Mouse (Mus musculus): ENCODE measurements around the gene Mllt1. TPM values are rescaled to one million over a fixed set of nuclear protein-coding genes. Genes with fewer than 3 reads are reported as not detected.

Gene Mllt1
- 88.4 and 91.1 TPM in 2 replicates for polyA plus RNA-seq (2015; fragmentation: Nextera tagmentation; extraction: Ambion mirVana)

DNA sequence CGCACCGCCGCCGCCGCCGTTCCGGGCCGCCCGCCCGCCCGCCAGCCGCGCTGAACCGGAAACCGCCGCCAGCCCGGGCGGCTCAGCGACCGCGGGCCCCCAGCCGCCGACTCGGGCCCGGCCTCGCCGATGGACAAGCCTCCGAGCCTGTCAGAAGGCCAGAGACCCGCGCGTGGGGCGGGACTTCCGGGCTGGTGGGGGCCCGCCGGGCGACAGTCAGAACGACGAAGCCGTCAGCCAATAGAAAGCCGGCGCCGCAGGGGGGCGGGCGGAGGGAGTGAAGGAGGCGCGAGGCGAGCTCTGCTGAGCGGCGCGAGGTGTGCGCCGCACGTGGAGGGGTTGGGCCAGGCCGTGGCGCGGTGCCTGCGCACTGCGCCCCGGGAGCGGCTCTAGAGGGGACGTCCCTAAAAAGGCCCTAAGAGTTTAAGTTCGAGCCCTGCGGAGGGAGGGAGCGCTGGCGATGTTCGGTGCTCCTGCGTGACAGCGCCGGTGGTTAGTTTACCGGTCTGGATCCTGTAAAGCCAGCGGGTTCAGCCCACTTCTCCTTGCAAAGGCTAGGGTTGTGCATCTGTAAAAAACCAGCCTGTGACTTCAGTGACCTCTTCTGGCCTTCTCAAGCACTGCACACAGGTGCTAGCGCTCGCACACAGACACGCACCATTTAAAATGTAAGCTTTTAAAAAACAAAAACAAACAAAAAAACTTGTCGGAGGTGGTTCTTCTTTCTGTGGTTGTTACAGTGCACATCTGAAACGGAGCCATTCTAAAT lies at the start of gene Mllt1:
Gene Mllt1, minus strand, starts transcription at position 53 of the 769 bp plus-strand sequence.
- WGBS = 3% methylated on average over 74 of the region's 76 CpGs
- peak within 1 kb of the TSS; percentile 74 for H3K4me2 ChIP-seq (replicated peaks)
- peak within 1 kb of the TSS; percentile 78 for H3K27ac ChIP-seq (replicated peaks)
- no peaks in the 10 kb centered on the region for H3K27me3 ChIP-seq
- H3K9me3 ChIP-seq = no peaks in the 10 kb centered on the region
- ATAC-seq (replicated peaks) = peak; percentile 98
- H3K36me3 ChIP-seq = no peaks in the 10 kb centered on the region
- H3K9ac ChIP-seq (replicated peaks) = peak within 1 kb of the TSS; percentile 97
- H3K4me3 ChIP-seq = peak within 1 kb of the TSS; percentile 94
- peaks cover 41% of the 10 kb centered on the region for H3K4me1 ChIP-seq

DNA sequence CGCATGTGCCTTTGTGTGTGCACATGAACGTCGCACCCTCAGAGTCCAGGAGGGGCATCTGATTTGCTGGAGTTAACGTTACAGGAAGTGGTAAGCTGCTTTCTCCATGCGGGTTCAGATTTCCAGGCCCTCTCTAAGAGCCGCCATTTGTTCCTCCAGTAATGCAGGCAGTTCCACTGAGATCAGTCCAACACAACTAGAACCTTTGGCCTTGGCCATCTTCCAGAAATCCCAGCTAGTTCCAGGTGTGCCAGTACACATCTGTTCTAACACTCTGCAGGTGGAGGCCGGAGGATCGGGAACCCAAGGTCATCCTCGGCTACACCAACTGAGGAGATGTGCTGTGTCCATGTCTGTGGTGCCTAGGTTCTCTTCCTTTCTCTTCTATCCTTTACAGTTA lies 49.7 kb upstream of the Mllt1 start:
- Histone ChIP-seq H3K9me3 (no peaks in the 10 kb centered on the region), H3K4me3 (no peak overlapping the region), H3K9ac (replicated peaks) (no peak overlapping the region), H3K36me3 (no peaks in the 10 kb centered on the region), H3K4me2 (replicated peaks) (no peak overlapping the region), H3K27ac (replicated peaks) (no peak overlapping the region), H3K27me3 (no peaks in the 10 kb centered on the region), H3K4me1 (peaks cover 3% of the 10 kb centered on the region; the same call in 1 of the 2 replicates)
- 87% methylated on average over 9 of the region's 9 CpGs for WGBS
- ATAC-seq (replicated peaks) = no peak

DNA sequence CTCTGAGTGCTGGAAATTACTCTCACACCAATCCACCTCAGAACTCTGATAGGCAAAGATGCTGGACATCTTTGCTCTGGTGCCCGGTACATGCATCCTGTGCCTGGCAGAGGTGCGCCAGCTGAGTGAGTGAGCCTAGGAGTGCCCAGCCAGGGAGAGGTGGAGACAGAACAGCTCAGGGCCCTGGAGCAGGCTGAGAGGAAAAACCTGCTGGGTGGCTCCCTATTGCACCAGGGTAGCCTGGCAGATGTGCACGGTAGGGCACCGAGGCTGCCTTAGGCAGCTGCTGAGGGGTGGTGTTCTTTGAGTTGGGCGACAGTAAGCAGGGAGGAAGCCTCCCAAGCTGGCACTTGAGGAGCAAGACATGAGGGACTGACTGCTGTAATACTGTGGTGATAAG lies 46.8 kb upstream of the Mllt1 start, which contains the start of gene Acer1:
Gene Acer1, minus strand, starts transcription at position 114 of the 400 bp plus-strand sequence.
- no peak within 1 kb of the TSS for H3K4me2 ChIP-seq (replicated peaks)
- no peaks in the 10 kb centered on the region for H3K27me3 ChIP-seq
- no peaks in the 10 kb centered on the region for H3K9me3 ChIP-seq
- 79% methylated on average over 5 of the region's 5 CpGs for WGBS
- H3K27ac ChIP-seq (replicated peaks) = no peak within 1 kb of the TSS
- no peaks in the 10 kb centered on the region for H3K4me1 ChIP-seq
- no peaks in the 10 kb centered on the region for H3K36me3 ChIP-seq
- no peak within 1 kb of the TSS for H3K4me3 ChIP-seq
- ATAC-seq (replicated peaks) = no peak
- H3K9ac ChIP-seq (replicated peaks) = no peak within 1 kb of the TSS

DNA sequence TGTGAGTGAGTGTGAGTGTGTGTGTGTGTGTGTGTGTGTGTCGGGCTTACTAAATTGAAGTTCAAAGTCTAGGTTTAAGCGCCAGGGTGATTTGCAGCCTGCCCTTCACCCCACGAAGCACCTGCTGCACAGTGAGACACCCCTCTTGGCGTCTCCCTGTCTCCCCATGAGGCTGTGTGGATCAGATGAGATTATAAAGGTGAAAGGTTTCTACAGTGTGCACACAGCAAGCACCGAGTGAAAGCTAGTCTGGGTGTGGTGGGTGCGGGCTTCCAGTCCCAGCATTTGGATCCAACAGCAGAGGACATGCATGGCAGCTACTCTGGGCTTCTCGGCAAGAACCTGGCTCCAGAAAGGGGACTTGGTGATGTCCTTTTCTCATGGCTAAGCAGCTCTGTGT lies 45.8 kb upstream of the Mllt1 start:
- ATAC-seq (replicated peaks) = no peak
- Histone ChIP-seq H3K9ac (replicated peaks) (no peak overlapping the region), H3K4me1 (no peaks in the 10 kb centered on the region), H3K27ac (replicated peaks) (no peak overlapping the region), H3K4me3 (no peak overlapping the region), H3K27me3 (no peaks in the 10 kb centered on the region), H3K36me3 (no peaks in the 10 kb centered on the region), H3K4me2 (replicated peaks) (no peak overlapping the region), H3K9me3 (no peaks in the 10 kb centered on the region)
- 82% methylated on average over 7 of the region's 7 CpGs for WGBS

DNA sequence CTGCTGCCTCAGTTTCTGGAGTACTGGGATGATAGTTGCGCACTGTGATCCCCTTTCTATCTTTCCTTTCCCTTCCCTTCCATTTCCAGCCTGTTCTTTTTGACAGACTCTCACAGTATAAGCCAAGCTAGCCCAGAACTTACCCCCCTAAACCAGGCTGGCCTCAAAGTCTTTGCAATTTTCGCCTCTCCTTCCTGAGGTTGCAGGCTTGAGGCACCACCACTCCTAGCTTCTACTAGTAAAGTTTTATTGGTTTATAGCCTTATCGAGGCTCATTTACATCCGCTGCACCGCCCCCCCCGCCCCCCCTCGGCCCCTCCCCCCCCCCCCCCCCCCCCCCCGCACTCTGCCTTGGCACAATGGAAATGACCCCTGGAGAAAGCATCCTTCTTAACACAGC lies 44.3 kb upstream of the Mllt1 start:
- Histone ChIP-seq H3K4me1 (no peaks in the 10 kb centered on the region), H3K27ac (replicated peaks) (no peak overlapping the region), H3K9ac (replicated peaks) (no peak overlapping the region), H3K4me2 (replicated peaks) (no peak overlapping the region), H3K36me3 (no peaks in the 10 kb centered on the region), H3K4me3 (no peak overlapping the region), H3K27me3 (no peaks in the 10 kb centered on the region), H3K9me3 (no peaks in the 10 kb centered on the region)
- ATAC-seq (replicated peaks) = no peak
- 46% methylated on average over 4 of the region's 8 CpGs for WGBS

DNA sequence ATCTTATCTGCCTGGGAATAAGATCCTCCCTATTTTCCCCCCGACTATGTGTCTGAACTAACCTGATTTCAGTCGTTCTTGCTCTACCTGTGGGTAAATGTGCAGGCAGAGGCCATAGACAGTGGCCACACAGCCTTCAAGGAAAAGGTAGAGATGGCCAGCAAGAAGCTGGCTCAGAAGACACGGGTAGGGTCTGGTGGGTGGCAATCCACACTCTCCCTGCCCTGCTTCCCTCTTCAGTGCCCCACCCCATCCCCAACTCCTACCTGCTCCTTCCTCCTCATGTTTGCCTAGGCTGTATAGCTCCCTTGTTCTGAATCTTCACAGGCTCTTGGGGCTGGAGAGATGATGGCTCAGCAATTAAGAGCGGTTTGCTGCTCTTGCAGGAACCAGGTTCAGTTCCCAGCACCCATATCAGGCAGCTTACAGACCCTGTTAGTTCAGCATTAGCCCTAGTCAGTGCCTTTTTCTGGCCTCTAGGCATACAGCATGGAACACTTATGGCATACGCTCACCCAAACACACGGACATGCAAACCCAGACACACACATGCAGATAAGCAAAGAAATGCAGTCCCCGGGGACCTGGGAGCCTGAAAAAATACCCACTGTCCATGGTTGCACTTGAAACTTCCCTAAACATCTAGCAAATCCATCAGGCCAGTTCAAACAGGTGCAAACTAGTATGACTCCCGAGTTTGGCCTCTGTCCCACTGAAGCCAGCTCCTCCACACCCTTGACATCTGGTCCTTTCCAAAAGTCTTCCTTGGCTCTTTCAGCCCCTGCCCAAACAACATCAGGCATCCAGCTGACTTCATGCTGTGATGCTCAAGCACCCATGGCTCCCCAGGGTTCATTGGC lies 41.5 kb upstream of the Mllt1 start:
- Histone ChIP-seq H3K9me3 (no peaks in the 10 kb centered on the region), H3K4me1 (no peaks in the 10 kb centered on the region), H3K27me3 (no peaks in the 10 kb centered on the region), H3K27ac (replicated peaks) (no peak overlapping the region), H3K9ac (replicated peaks) (no peak overlapping the region), H3K36me3 (no peaks in the 10 kb centered on the region), H3K4me3 (no peak overlapping the region), H3K4me2 (replicated peaks) (no peak overlapping the region)
- WGBS = 82% methylated on average over 8 of the region's 8 CpGs
- ATAC-seq (replicated peaks) = no peak

DNA sequence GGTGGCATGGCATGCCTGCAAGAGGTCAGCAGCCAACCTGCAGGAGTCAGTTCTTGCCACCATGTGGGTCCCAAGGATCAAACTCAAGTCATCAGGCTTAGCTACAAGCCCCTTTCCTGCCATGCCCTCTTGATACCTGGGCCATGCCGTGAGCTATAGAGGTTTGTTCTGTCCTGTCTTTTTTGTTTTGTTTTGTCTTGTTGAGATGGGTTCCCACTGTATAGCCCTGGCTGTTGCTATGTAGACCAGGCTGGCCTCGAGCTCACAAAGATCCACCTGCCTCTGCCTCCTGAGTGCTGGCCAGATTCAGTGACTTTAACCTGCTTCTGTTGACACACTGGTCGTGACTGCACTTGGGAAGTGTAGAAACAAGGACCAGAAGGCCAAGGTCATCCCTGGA lies 40.2 kb upstream of the Mllt1 start:
- no peak for ATAC-seq (replicated peaks)
- 73% methylated on average over 3 of the region's 3 CpGs for WGBS
- no peak overlapping the region for H3K9ac ChIP-seq (replicated peaks)

DNA sequence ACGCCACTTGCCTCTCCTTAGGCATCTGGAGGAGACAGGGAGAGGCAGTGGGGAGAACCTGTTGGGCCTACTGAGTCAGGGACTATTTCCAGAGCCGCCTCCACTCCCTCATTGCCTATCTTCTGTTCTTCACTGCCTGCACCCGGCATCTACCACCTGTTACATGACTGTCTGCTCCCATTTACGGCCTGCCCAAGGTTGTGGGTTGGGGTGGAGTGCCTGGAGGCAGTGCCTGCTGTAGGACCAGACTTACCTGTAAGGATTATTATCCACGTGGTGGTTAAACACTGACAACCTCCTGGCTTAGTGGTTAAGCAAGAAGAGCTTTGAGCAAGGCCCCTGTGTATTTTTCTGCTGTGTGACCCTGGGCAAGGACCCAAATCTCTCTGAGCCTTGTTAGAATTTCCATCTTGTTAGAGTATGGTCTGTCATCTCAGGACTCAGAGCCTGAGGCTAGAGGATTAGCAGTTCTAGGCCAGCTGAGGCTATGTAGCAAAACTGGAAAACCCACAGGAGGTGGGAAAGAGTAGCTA lies 39.6 kb upstream of the Mllt1 start:
- Histone ChIP-seq H3K9me3 (no peaks in the 10 kb centered on the region), H3K4me2 (replicated peaks) (no peak overlapping the region)
- WGBS = 80% methylated on average over 5 of the region's 5 CpGs

More for the DNA sequence above, 40.2 kb upstream of the Mllt1 start:
- Histone ChIP-seq H3K27ac (replicated peaks) (no peak overlapping the region), H3K4me1 (no peaks in the 10 kb centered on the region), H3K36me3 (no peaks in the 10 kb centered on the region), H3K9me3 (no peaks in the 10 kb centered on the region), H3K27me3 (no peaks in the 10 kb centered on the region), H3K4me3 (no peak overlapping the region), H3K4me2 (replicated peaks) (no peak overlapping the region)

DNA sequence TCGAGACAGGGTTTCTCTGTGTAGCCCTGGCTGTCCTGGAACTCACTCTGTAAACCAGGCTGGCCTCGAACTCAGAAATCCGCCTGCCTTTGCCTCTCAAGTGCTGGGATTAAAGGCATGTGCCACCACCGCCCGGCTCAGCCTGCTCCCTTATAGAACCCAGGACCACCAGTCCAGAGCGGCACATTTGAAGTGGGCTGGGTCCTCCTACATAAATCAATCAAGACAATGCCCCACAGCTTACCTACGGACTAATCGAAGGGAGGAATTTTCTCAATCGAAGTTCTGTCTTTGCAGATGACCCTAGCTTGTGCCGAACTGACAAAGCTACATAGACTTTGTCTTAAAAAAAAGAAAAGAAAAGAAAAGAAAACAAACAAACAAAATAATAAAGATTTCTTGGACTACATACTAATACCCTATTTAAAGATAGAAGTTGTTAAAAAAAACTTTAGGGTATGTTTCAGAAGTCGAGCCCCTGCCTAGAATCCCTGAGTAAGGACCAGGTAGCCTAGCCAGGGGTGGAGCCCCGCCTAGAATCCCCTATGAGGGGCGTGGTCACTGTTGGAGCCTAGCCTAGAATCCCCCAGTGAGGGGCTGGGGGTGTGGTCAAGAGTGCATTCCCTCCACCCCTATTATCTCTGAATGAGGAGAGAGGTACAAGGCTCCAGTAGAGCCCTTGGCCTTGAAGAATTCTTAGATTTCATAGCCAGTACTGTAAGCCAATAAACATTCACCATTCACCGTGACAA lies 38.9 kb upstream of the Mllt1 start:
- 67% methylated on average over 14 of the region's 14 CpGs for WGBS
- H3K27me3 ChIP-seq = no peaks in the 10 kb centered on the region
- no peak overlapping the region for H3K9ac ChIP-seq (replicated peaks)

More for the DNA sequence above, 39.6 kb upstream of the Mllt1 start:
- ATAC-seq (replicated peaks) = no peak
- Histone ChIP-seq H3K36me3 (no peaks in the 10 kb centered on the region), H3K27me3 (no peaks in the 10 kb centered on the region), H3K9ac (replicated peaks) (no peak overlapping the region), H3K4me1 (no peaks in the 10 kb centered on the region), H3K4me3 (no peak overlapping the region), H3K27ac (replicated peaks) (no peak overlapping the region)

DNA sequence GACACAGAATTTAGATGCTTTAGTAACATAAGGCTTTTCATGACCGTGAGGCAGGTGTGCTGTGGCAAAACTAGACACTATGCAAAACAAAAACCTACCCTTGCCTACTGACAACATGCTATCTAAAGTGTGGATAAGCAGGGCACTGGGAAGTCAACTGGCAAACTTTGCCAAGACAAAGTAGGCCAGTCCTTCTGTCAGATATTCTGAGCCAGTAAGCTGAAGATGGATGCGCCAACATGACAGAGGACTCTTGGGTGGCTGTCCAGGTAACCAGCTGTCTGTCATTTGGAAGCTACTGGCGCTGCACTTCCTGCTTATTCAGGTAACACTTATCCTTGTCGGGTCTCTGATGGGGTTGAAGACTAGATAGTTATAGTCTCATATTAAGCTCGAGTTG lies 34.9 kb upstream of the Mllt1 start:
- Histone ChIP-seq H3K27me3 (no peaks in the 10 kb centered on the region), H3K4me3 (no peak overlapping the region), H3K4me2 (replicated peaks) (no peak overlapping the region), H3K4me1 (no peaks in the 10 kb centered on the region), H3K9ac (replicated peaks) (no peak overlapping the region), H3K36me3 (no peaks in the 10 kb centered on the region), H3K9me3 (no peaks in the 10 kb centered on the region), H3K27ac (replicated peaks) (no peak overlapping the region)
- no peak for ATAC-seq (replicated peaks)
- WGBS = 68% methylated on average over 5 of the region's 5 CpGs

More for the DNA sequence above, 38.9 kb upstream of the Mllt1 start:
- Histone ChIP-seq H3K4me1 (no peaks in the 10 kb centered on the region), H3K9me3 (no peaks in the 10 kb centered on the region), H3K4me3 (no peak overlapping the region), H3K4me2 (replicated peaks) (no peak overlapping the region), H3K36me3 (no peaks in the 10 kb centered on the region), H3K27ac (replicated peaks) (no peak overlapping the region)
- ATAC-seq (replicated peaks) = no peak

DNA sequence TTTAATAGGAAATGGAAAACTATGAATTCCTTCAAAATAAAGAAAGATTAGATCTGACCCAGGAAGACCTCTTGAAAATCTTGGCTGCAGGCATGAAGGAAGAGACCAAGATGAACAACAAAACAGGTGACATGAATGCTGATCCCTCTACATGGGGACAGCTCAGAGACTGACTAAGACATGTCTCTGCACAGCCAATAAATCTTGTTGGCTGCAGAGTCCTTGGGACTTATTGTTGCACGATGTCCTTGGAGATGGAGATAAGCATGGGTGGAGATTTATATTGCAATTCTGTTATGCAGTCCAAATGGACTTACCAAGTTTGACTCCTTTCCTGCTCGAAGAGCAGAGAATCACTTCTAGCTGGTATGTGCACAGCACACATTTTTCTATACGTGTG lies 34.1 kb upstream of the Mllt1 start:
- no peak for ATAC-seq (replicated peaks)
- H3K36me3 ChIP-seq = no peaks in the 10 kb centered on the region
- no peak overlapping the region for H3K4me3 ChIP-seq
- no peaks in the 10 kb centered on the region for H3K9me3 ChIP-seq
- H3K4me2 ChIP-seq (replicated peaks) = no peak overlapping the region
- H3K9ac ChIP-seq (replicated peaks) = no peak overlapping the region
- no peaks in the 10 kb centered on the region for H3K4me1 ChIP-seq
- no peaks in the 10 kb centered on the region for H3K27me3 ChIP-seq
- WGBS = 65% methylated on average over 3 of the region's 3 CpGs
- no peak overlapping the region for H3K27ac ChIP-seq (replicated peaks)
